Mouse (Mus musculus): ENCODE measurements around the gene Slc16a3. TPM values are rescaled to one million over a fixed set of nuclear protein-coding genes. Genes with fewer than 3 reads are reported as not detected.

Slc16a3 gene
- polyA plus RNA-seq, 1 experiment from 2014 or later = 81.7 TPM

- ATAC-seq (ENCODE audit: low read depth) (peak; percentile 91), DNase-seq (peak; percentile 77)
- H3K4me3 ChIP-seq (replicated peaks) = peak overlapping the region; percentile 41
- 23% methylated on average over 9 of the region's 9 CpGs for WGBS (ENCODE audit: insufficient replicate concordance)
- peak overlapping the region; percentile 66 for H3K4me2 ChIP-seq
- H3K4me1 ChIP-seq (replicated peaks) = peaks cover 78% of the 10 kb centered on the region
- no peaks in the 10 kb centered on the region for H3K27me3 ChIP-seq
- peaks cover 93% of the 10 kb centered on the region for H3K36me3 ChIP-seq
- H3K27ac ChIP-seq = peak overlapping the region; percentile 97
- H3K9me3 ChIP-seq (replicated peaks) = no peaks in the 10 kb centered on the region
- H3K9ac ChIP-seq = peak overlapping the region; percentile 60
Observed at GRCm38 (mm10) chr11:120980427-120981035, 32.3 kb downstream of the Slc16a3 start.

DNA sequence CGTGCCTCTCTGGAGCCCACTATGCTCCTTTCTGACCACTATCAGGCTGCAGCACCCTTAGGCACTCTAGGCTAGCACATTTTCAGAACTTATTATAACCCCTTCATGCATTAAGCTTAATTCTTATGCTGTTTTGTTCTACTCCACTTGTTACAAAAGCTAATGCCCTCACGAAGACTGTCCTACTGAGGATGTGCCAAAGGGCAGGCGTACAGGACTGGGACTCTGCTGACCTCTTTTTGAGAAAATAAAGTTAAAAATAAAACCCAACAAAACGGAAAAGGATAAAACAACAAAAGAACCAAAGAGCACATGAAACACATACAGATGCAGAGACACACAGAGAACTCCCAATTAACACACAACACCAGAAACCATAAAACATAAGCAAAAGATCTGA is 33.4 kb downstream of the Slc16a3 start:
- H3K9me3 ChIP-seq (replicated peaks) = no peaks in the 10 kb centered on the region
- H3K4me2 ChIP-seq = no peak overlapping the region
- no peaks in the 10 kb centered on the region for H3K27me3 ChIP-seq
- H3K36me3 ChIP-seq = peaks cover 95% of the 10 kb centered on the region
- ATAC-seq (ENCODE audit: low read depth) (no peak), DNase-seq (no peak)
- no peak overlapping the region for H3K4me3 ChIP-seq (replicated peaks)
- peak overlapping the region; percentile 97 for H3K27ac ChIP-seq
- H3K4me1 ChIP-seq (replicated peaks) = peaks cover 89% of the 10 kb centered on the region
- H3K9ac ChIP-seq = no peak overlapping the region
- 78% methylated on average over 4 of the region's 4 CpGs for WGBS (ENCODE audit: insufficient replicate concordance)

DNA sequence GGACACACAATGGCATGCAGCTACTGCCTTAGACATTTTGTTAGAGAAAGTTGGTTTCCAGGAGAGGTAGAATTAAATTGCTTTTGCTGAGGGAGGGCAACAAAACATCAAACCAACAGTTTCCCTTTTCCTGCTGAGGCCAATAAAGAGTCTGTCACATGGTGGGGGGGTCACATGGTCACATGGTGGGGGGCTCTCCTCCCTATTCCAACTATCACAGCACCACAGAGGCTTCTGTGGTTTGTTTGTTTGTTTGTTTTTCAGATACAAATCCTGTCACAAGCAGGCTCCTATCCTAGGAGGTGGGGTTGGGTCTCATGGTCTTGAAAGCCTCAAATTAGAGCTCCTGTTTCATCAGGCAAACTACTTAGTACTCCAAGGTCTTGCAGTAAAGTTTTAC is 34.2 kb downstream of the Slc16a3 start:
- no peak overlapping the region for H3K4me2 ChIP-seq
- no peaks in the 10 kb centered on the region for H3K27me3 ChIP-seq
- ATAC-seq (ENCODE audit: low read depth) = no peak
- no peak overlapping the region for H3K9ac ChIP-seq
- DNase-seq = no peak
- no peak overlapping the region for H3K4me3 ChIP-seq (replicated peaks)
- peaks cover 91% of the 10 kb centered on the region for H3K4me1 ChIP-seq (replicated peaks)
- H3K27ac ChIP-seq = peak overlapping the region; percentile 97
- H3K36me3 ChIP-seq = peaks cover 96% of the 10 kb centered on the region
- no peaks in the 10 kb centered on the region for H3K9me3 ChIP-seq (replicated peaks)

GRCm38 (mm10) chr11:120984448-120985330 is 36.4 kb downstream of the Slc16a3 start:
- Histone ChIP-seq H3K27me3 (no peaks in the 10 kb centered on the region), H3K4me2 (no peak overlapping the region), H3K4me3 (replicated peaks) (no peak overlapping the region), H3K4me1 (replicated peaks) (peaks cover 97% of the 10 kb centered on the region), H3K9ac (no peak overlapping the region), H3K27ac (peak overlapping the region; percentile 97), H3K36me3 (peaks cover 75% of the 10 kb centered on the region), H3K9me3 (replicated peaks) (no peaks in the 10 kb centered on the region)
- no peak for DNase-seq
- 81% methylated on average over 4 of the region's 4 CpGs for WGBS (ENCODE audit: insufficient replicate concordance)
- ATAC-seq (ENCODE audit: low read depth) = no peak

DNA sequence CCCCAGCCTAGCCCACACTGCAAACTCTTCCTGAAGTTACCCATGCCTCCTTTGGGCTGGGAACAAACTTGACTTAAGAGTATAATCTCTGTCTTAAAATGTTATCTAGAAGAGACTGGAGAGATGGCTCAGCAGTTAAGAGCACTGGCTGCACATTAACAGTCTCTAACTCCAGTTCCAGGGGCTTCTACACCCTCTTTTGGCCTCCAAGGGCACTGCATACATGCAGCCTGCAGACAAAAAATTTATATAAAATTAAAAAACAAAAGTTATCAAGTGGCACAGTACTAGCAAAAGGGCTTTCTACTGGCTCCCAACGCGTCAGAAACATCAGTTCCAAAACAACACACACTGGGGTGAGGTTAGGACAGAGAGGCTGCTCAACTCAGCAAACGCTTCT is 39.3 kb downstream of the Slc16a3 start:
- peak overlapping the region; percentile 13; the same call in 1 of the 2 replicates for H3K9ac ChIP-seq

GRCm38 (mm10) chr11:120988410-120988809 is 40.1 kb downstream of the Slc16a3 start:
- H3K36me3 ChIP-seq = peaks cover 40% of the 10 kb centered on the region
- H3K4me2 ChIP-seq = peak overlapping the region; percentile 85
- no peak for DNase-seq
- peak overlapping the region; percentile 96; the same call in 1 of the 2 replicates for H3K4me3 ChIP-seq (replicated peaks)
- 65% methylated on average over 4 of the region's 4 CpGs for WGBS (ENCODE audit: insufficient replicate concordance)
- no peaks in the 10 kb centered on the region for H3K9me3 ChIP-seq (replicated peaks)
- peak overlapping the region; percentile 20 for H3K9ac ChIP-seq
- no peaks in the 10 kb centered on the region for H3K27me3 ChIP-seq
- ATAC-seq (ENCODE audit: low read depth) = no peak
- peaks cover 83% of the 10 kb centered on the region for H3K4me1 ChIP-seq (replicated peaks)
- peak overlapping the region; percentile 62 for H3K27ac ChIP-seq

More for the DNA sequence above, 39.3 kb downstream of the Slc16a3 start:
- 80% methylated on average over 3 of the region's 3 CpGs for WGBS (ENCODE audit: insufficient replicate concordance)
- peaks cover 87% of the 10 kb centered on the region for H3K4me1 ChIP-seq (replicated peaks)
- DNase-seq (no peak), ATAC-seq (ENCODE audit: low read depth) (no peak)
- no peaks in the 10 kb centered on the region for H3K9me3 ChIP-seq (replicated peaks)
- H3K27ac ChIP-seq = peak overlapping the region; percentile 34; the same call in 1 of the 2 replicates
- H3K27me3 ChIP-seq = no peaks in the 10 kb centered on the region
- peaks cover 48% of the 10 kb centered on the region for H3K36me3 ChIP-seq
- H3K4me3 ChIP-seq (replicated peaks) = no peak overlapping the region
- H3K4me2 ChIP-seq = no peak overlapping the region

GRCm38 (mm10) chr11:120989523-120989922 is 41.2 kb downstream of the Slc16a3 start:
- DNase-seq = no peak
- peak overlapping the region; percentile 98 for H3K9ac ChIP-seq
- no peaks in the 10 kb centered on the region for H3K27me3 ChIP-seq
- no peak for ATAC-seq (ENCODE audit: low read depth)
- H3K9me3 ChIP-seq (replicated peaks) = no peaks in the 10 kb centered on the region
- WGBS (ENCODE audit: insufficient replicate concordance) = 33% methylated on average over 1 of the region's 1 CpGs
- peaks cover 80% of the 10 kb centered on the region for H3K4me1 ChIP-seq (replicated peaks)
- peak overlapping the region; percentile 96 for H3K4me3 ChIP-seq (replicated peaks)
- peak overlapping the region; percentile 94 for H3K27ac ChIP-seq
- H3K4me2 ChIP-seq = peak overlapping the region; percentile 85
- peaks cover 29% of the 10 kb centered on the region for H3K36me3 ChIP-seq

- Histone ChIP-seq H3K4me2 (peak overlapping the region; percentile 85), H3K36me3 (peaks cover 22% of the 10 kb centered on the region), H3K4me1 (replicated peaks) (peaks cover 80% of the 10 kb centered on the region), H3K27ac (peak overlapping the region; percentile 94), H3K9ac (peak overlapping the region; percentile 98), H3K9me3 (replicated peaks) (no peaks in the 10 kb centered on the region), H3K27me3 (no peaks in the 10 kb centered on the region), H3K4me3 (replicated peaks) (peak overlapping the region; percentile 96)
- 2% methylated on average over 31 of the region's 35 CpGs for WGBS (ENCODE audit: insufficient replicate concordance)
- DNase-seq (peak; percentile 52), ATAC-seq (ENCODE audit: low read depth) (peak; percentile 73)
Observed at GRCm38 (mm10) chr11:120990126-120990781, 42.0 kb downstream of the Slc16a3 start.

- ATAC-seq (ENCODE audit: low read depth) (peak; percentile 80), DNase-seq (peak; percentile 96)
- peak within 1 kb of the TSS; percentile 98 for H3K9ac ChIP-seq
- H3K9me3 ChIP-seq (replicated peaks) = no peaks in the 10 kb centered on the region
- peaks cover 72% of the 10 kb centered on the region for H3K4me1 ChIP-seq (replicated peaks)
- peak within 1 kb of the TSS; percentile 94 for H3K27ac ChIP-seq
- WGBS (ENCODE audit: insufficient replicate concordance) = under 1% methylated on average over 57 of the region's 59 CpGs
- H3K36me3 ChIP-seq = peaks cover 14% of the 10 kb centered on the region
- H3K4me3 ChIP-seq (replicated peaks) = peak within 1 kb of the TSS; percentile 96
- H3K27me3 ChIP-seq = no peaks in the 10 kb centered on the region
- H3K4me2 ChIP-seq = peak within 1 kb of the TSS; percentile 85
Observed at GRCm38 (mm10) chr11:120990951-120991526, 42.8 kb downstream of the Slc16a3 start, which contains the start of gene Csnk1d. Gene Csnk1d, minus strand, starts transcription at chr11:120991330.

DNA sequence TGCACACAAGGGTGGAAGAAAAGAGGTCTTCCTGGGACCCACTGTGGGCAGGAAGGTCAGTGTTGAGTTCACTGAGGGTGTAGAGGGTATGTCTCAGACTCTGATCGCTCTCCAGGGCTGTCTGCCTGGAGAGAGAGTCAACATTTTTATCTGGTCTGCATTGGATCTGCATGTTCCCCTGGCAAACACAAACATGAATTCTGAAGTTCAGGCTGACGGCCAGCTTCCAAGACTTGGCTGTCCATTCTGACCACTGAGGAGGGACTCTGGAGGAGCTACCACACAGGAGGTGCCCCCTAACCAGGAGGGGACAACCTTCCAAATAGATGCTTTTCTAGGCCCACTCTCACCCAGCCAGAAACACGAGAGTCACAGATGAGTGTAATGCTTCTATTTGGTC is 43.5 kb downstream of the Slc16a3 start:
- H3K27me3 ChIP-seq = no peaks in the 10 kb centered on the region
- peak; percentile 3; the same call in 1 of the 2 replicates for ATAC-seq (ENCODE audit: low read depth)
- H3K4me1 ChIP-seq (replicated peaks) = peaks cover 64% of the 10 kb centered on the region
- peak overlapping the region; percentile 98 for H3K9ac ChIP-seq
- H3K36me3 ChIP-seq = peaks cover 7% of the 10 kb centered on the region
- H3K4me3 ChIP-seq (replicated peaks) = peak overlapping the region; percentile 96
- DNase-seq = no peak
- peak overlapping the region; percentile 94 for H3K27ac ChIP-seq
- no peaks in the 10 kb centered on the region for H3K9me3 ChIP-seq (replicated peaks)
- WGBS (ENCODE audit: insufficient replicate concordance) = 48% methylated on average over 3 of the region's 3 CpGs
- peak overlapping the region; percentile 85 for H3K4me2 ChIP-seq

GRCm38 (mm10) chr11:120993080-120993479 is 44.8 kb downstream of the Slc16a3 start:
- H3K27ac ChIP-seq = no peak overlapping the region
- H3K36me3 ChIP-seq = no peaks in the 10 kb centered on the region
- peaks cover 51% of the 10 kb centered on the region for H3K4me1 ChIP-seq (replicated peaks)
- H3K9me3 ChIP-seq (replicated peaks) = no peaks in the 10 kb centered on the region
- DNase-seq (no peak), ATAC-seq (ENCODE audit: low read depth) (no peak)
- no peak overlapping the region for H3K4me2 ChIP-seq
- WGBS (ENCODE audit: insufficient replicate concordance) = 88% methylated on average over 3 of the region's 3 CpGs
- no peak overlapping the region for H3K9ac ChIP-seq
- no peak overlapping the region for H3K4me3 ChIP-seq (replicated peaks)
- no peaks in the 10 kb centered on the region for H3K27me3 ChIP-seq
